Mouse (Mus musculus): ENCODE measurements around the gene Fcho1. TPM values are rescaled to one million over a fixed set of nuclear protein-coding genes. Genes with fewer than 3 reads are reported as not detected.

Fcho1 gene
- polyA plus RNA-seq (2015; fragmentation: Nextera tagmentation; extraction: Ambion mirVana), result 0.59 and 1.7 TPM in 2 replicates

GRCm38 (mm10) chr8:71725122-71725924, at the start of gene Fcho1:
Gene Fcho1 (minus strand): TSS chr8:71725716.

GRCm38 (mm10) chr8:71701414-71702086, 24.0 kb downstream of the Fcho1 start, which contains the start of gene B3gnt3:
Gene B3gnt3 (minus strand): TSS chr8:71701789.

GRCm38 (mm10) chr8:71689028-71689427, 36.5 kb downstream of the Fcho1 start, which contains the start of gene Insl3:
Gene Insl3 (plus strand): TSS chr8:71689214.

GRCm38 (mm10) chr8:71676020-71676741, 49.3 kb downstream of the Fcho1 start, which contains the start of gene Jak3:
Gene Jak3 (plus strand): TSS chr8:71676296.

GRCm38 (mm10) chr8:71671549-71671965, 54.0 kb downstream of the Fcho1 start, which contains the start of gene Unc13a:
Gene Unc13a (minus strand): TSS chr8:71671757.

Other genes with a start within 250 kb of the Fcho1 start
- 1.0 and 1.1 TPM in 2 replicates for gene Ano8, start 239.8 kb downstream of the Fcho1 start, polyA plus RNA-seq (2015; fragmentation: Nextera tagmentation; extraction: Ambion mirVana)
- gene Gtpbp3, start 237.6 kb downstream of the Fcho1 start, polyA plus RNA-seq (2015; fragmentation: Nextera tagmentation; extraction: Ambion mirVana), result 9.3 and 9.9 TPM in 2 replicates
- 12.9 and 13.2 TPM in 2 replicates for gene Plvap, start 214.0 kb downstream of the Fcho1 start, polyA plus RNA-seq (2015; fragmentation: Nextera tagmentation; extraction: Ambion mirVana)
- gene Ccdc194, start 200.0 kb downstream of the Fcho1 start, polyA plus RNA-seq (2015; fragmentation: Nextera tagmentation; extraction: Ambion mirVana), result 0.19 TPM in 1 of 2 replicates, not detected in the other
- 48.3 and 59.8 TPM in 2 replicates for gene Bst2, start 188.3 kb downstream of the Fcho1 start, polyA plus RNA-seq (2015; fragmentation: Nextera tagmentation; extraction: Ambion mirVana)
- gene Mvb12a, start 182.8 kb downstream of the Fcho1 start, polyA plus RNA-seq (2015; fragmentation: Nextera tagmentation; extraction: Ambion mirVana), result 79.7 and 86.3 TPM in 2 replicates
- 0.57 and 0.63 TPM in 2 replicates for gene Tmem221, start 166.8 kb downstream of the Fcho1 start, polyA plus RNA-seq (2015; fragmentation: Nextera tagmentation; extraction: Ambion mirVana)
- not detected in 2 replicates for gene Nxnl1, start 159.1 kb downstream of the Fcho1 start, polyA plus RNA-seq (2015; fragmentation: Nextera tagmentation; extraction: Ambion mirVana)
- 17.5 and 21.1 TPM in 2 replicates for gene Slc27a1, start 156.8 kb downstream of the Fcho1 start, polyA plus RNA-seq (2015; fragmentation: Nextera tagmentation; extraction: Ambion mirVana)
- gene Pgls, start 133.5 kb downstream of the Fcho1 start, polyA plus RNA-seq (2015; fragmentation: Nextera tagmentation; extraction: Ambion mirVana), result 222 and 225 TPM in 2 replicates
- 0.71 and 1.7 TPM in 2 replicates for gene Fam129c, start 128.1 kb downstream of the Fcho1 start, polyA plus RNA-seq (2015; fragmentation: Nextera tagmentation; extraction: Ambion mirVana)
- gene Colgalt1, start 114.7 kb downstream of the Fcho1 start, polyA plus RNA-seq (2015; fragmentation: Nextera tagmentation; extraction: Ambion mirVana), result 60.6 and 64.6 TPM in 2 replicates
- 0.49 and 0.68 TPM in 2 replicates for gene Unc13a, start 54.0 kb downstream of the Fcho1 start, polyA plus RNA-seq (2015; fragmentation: Nextera tagmentation; extraction: Ambion mirVana)
- gene Jak3, start 49.4 kb downstream of the Fcho1 start, polyA plus RNA-seq (2015; fragmentation: Nextera tagmentation; extraction: Ambion mirVana), result 5.7 and 6.5 TPM in 2 replicates
- gene Insl3, start 36.5 kb downstream of the Fcho1 start, polyA plus RNA-seq (2015; fragmentation: Nextera tagmentation; extraction: Ambion mirVana), result 2.5 TPM in 2 replicates
- gene B3gnt3, start 23.9 kb downstream of the Fcho1 start, polyA plus RNA-seq (2015; fragmentation: Nextera tagmentation; extraction: Ambion mirVana), result 4.4 TPM in 2 replicates
- gene Zfp709, start 156.3 kb upstream of the Fcho1 start, polyA plus RNA-seq (2015; fragmentation: Nextera tagmentation; extraction: Ambion mirVana), result 3.9 and 4.0 TPM in 2 replicates
- gene Zfp882, start 182.9 kb upstream of the Fcho1 start, polyA plus RNA-seq (2015; fragmentation: Nextera tagmentation; extraction: Ambion mirVana), result 1.2 and 1.8 TPM in 2 replicates
- 10.9 and 12.6 TPM in 2 replicates for gene Zfp617, start 182.9 kb upstream of the Fcho1 start, polyA plus RNA-seq (2015; fragmentation: Nextera tagmentation; extraction: Ambion mirVana)
- 9.5 and 9.8 TPM in 2 replicates for gene Zfp961, start 225.3 kb upstream of the Fcho1 start, polyA plus RNA-seq (2015; fragmentation: Nextera tagmentation; extraction: Ambion mirVana)

All from urinary bladder, postnatal 0 days (tissue).